Mouse (Mus musculus) neutrophil, adult 65 days (primary cell): ENCODE measurements around the gene Bcap29. TPM values are rescaled to one million over a fixed set of nuclear protein-coding genes. Genes with fewer than 3 reads are reported as not detected.

ENCODE experiments used
- total RNA-seq: library from RNA; stranded (reverse); gene quantifications from 2 replicates; pipeline ENCODE4 v1.2.4, GENCODE M21; 2023

Bcap29 gene
- total RNA-seq: 7.9 and 10.1 TPM in 2 replicates

DNA sequence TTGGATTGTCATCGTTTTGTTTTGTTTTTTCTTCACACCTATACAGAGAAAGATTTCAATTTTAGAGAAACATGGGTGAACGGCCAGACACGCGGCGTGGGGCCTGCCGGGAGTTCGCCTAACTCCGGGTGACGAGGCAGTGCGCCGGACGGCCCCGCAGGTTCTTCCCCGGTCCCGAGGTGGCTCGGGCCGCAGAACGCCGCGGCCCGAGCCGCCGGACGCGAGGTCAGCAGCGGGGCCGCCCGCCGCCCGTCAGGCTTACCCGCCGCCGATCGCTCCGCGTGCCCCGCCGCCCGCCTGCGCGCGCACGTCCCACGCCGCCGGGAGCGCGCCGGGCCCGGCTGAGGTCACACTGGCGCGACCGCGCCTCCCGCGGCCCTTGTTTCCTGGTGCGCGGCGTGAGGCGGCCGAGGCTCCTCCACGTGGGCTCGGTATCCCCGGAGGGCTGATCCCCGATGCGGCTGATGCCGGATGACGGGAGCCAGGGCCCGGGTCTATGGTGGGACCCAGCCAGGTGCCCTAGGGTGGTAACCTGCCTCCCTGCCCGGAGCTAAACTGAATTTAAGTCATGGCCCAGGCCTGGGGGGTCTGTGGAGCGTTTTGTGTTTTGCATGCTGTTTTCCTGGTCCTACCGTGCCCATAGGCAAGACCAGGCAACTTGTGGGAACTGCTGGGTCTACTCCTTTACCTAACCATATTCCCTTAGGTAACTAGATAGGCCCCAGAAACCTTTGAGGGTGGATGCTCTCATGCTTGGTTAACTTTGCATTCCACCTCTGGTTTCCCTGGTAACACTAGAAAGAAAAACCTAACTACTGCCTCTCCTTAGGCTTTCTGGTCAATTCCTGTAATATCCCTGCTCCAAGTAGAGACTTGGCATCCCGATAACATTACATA lies at the start of gene Bcap29:
TSS of gene Bcap29 (minus strand) at position 316 of the 897 bp plus-strand sequence.

DNA sequence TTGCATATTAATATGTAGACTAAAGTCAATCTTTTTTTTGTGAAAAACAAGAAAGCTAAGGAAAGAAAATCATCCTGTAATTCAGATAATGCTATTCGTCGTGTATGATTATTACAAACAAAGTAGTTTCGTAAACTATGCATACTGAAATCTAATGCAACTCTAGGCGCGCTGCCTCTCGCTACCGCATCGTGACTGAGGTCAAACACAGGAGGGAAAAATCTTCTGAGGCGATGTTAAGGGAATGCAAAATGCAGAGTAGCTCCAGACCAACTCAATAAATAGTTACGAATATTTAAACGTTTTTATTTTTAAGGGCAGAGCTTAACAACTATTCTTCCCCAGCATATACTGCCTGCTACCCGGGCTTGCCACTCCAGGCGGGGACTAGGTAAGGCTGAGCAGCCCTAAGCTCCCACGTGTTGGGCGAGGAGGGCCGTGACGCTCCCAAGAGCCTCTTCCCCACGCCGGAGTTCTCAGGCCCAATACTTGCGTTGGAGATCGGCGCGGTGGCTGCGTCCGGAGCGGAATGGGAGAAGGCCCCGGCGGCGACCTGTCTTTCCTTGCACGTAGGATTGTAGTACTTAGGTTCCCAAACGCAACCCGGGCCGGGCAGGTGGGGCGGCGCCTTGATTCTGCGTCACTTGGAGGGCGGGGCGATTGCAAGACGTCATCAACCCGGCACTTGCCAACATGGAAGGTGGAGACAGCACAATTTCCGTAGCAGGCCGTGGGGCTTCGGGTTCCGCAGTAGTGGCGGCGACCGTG lies 19.9 kb upstream of the Bcap29 start, which contains the start of the genes Dus4l and Cog5:
TSS of gene Dus4l (minus strand) at position 630 of the 768 bp plus-strand sequence.
TSS of gene Cog5 (plus strand) at position 673 of the 768 bp plus-strand sequence.

Other genes with a start within 250 kb of the Bcap29 start
- gene Slc26a3, start 243.8 kb downstream of the Bcap29 start, total RNA-seq: 0.22 TPM in 1 of 2 replicates, not detected in the other
- gene Cbll1, start 135.0 kb downstream of the Bcap29 start, total RNA-seq: 26.4 and 28.9 TPM in 2 replicates
- gene Slc26a4, start 74.7 kb downstream of the Bcap29 start, total RNA-seq: not detected in 2 replicates
- gene Dus4l, start 20.2 kb upstream of the Bcap29 start, total RNA-seq: 0.73 and 1.4 TPM in 2 replicates
- gene Cog5, start 20.2 kb upstream of the Bcap29 start, total RNA-seq: 23.2 and 24.2 TPM in 2 replicates
- not detected in 2 replicates for gene Gpr22, start 79.3 kb upstream of the Bcap29 start, total RNA-seq